Mouse (Mus musculus) B cell, adult (primary cell): ENCODE results near the gene Slc39a5. TPM values are rescaled to one million over a fixed set of nuclear protein-coding genes. Genes with fewer than 3 reads are reported as not detected.

Experiments used
- total RNA-seq: library from RNA; stranded (reverse); gene quantifications from 4 replicates; pipeline ENCODE4 v1.2.4, GENCODE M21; 2023; ENCODE audit not compliant: inconsistent age

The Slc39a5 gene
- 0.83 TPM in 1 of 4 replicates, not detected in the others for total RNA-seq

DNA sequence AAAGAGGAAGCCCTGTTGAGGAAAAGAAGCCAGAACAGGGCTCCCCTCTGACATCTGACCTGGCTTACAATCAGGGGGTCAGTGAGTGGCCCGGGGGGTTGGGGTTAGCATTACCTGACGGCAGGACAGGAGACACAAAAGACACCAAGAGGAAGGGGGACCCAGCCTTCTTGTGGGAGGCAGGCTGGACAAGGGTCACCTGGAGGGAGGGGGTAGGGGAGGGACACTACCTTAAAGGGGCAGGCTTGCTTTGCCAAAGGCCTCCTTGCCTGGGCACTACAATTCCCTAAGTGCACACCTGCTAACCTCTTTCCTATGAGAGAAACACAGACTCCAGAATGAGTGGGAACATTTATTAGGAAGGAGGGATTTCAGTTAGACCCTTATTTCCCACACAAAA, at the start of gene Slc39a5:
Gene Slc39a5, minus strand, starts transcription at position 174 of the 400 bp plus-strand sequence.

DNA sequence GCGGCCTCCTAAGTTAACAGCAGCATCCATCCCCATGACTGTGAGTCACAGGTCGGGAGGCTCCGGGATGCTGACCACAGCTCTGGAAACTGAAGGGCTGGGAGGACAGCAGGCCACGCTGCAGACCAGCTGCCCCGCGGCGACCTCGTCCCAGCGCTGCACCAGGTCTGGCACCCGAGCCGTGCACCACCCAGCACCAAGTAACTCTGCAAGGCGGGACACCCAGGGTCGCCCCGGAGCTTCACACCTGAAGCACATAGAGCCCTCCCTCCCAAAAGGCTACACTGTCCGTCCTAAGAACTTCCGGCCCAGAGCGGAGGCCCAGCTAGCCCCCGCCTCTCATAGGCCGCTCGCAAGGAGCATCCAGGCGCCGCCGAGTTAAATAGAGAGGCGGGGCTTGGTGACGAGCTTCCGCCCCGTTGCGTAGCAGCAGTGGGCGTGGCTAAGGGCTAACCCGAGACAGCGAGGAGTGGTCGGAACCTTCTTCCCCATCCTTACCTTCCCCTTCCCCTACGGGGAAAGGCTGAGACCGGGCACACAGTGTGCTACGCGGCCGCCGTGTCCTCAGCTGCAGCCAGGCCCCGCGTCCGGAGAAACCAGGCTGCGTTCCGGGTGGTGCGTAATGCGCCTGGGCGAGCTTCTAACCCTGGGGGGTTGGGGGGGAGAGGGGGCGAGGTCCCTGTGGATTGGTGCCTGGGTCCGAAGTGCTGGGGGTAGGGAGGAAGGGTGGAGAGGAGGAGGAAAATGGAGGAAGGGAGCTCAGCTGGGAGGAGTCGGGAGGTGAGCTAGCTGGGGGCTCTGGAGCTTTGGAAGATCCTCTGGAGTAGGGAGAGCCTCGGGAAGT, 10.4 kb upstream of the Slc39a5 start, which contains the start of the genes Nabp2 and Rnf41:
Gene Nabp2, minus strand, starts transcription at position 282 of the 844 bp plus-strand sequence.
Gene Rnf41, plus strand, starts transcription at position 447 of the 844 bp plus-strand sequence.

DNA sequence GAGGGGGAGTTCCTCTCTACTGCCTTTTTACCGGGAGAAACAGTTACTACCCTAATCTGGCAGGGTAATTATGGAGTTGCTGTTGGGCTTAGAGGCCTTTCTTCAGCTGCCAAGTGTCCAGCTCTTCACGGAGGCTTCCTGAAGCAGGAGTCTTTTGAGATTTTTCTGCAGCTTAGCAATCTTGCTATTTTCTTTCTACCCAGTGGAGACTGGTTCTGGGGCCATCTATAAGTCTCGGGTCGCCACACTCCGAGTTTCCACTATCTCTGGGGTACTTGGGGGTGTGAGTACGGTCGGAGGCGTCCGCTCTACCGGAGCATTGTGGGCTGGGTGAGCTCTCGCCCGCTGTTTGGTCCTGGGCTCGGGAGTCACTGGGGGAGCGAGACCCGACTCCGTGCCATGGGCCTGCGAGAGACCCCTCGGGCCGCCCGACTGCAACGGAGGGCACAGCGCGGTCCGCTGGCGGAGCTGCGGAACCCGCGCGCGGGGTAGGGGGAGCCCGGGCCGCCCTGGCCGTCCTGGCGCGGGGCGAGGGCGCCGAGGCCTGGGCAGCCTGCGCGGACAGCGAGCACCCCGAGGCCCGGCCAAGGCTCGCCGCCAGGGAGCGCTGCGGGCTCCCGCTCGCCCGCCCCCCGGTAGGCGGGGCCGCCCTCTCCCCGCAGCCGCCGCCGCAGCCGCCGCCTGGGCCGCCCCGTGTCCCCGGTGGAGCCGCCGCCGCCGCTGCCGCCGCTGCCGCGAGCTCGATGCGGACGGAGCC, 24.4 kb downstream of the Slc39a5 start, which contains the start of gene Ankrd52:
Gene Ankrd52, plus strand, starts transcription at position 661 of the 757 bp plus-strand sequence.

DNA sequence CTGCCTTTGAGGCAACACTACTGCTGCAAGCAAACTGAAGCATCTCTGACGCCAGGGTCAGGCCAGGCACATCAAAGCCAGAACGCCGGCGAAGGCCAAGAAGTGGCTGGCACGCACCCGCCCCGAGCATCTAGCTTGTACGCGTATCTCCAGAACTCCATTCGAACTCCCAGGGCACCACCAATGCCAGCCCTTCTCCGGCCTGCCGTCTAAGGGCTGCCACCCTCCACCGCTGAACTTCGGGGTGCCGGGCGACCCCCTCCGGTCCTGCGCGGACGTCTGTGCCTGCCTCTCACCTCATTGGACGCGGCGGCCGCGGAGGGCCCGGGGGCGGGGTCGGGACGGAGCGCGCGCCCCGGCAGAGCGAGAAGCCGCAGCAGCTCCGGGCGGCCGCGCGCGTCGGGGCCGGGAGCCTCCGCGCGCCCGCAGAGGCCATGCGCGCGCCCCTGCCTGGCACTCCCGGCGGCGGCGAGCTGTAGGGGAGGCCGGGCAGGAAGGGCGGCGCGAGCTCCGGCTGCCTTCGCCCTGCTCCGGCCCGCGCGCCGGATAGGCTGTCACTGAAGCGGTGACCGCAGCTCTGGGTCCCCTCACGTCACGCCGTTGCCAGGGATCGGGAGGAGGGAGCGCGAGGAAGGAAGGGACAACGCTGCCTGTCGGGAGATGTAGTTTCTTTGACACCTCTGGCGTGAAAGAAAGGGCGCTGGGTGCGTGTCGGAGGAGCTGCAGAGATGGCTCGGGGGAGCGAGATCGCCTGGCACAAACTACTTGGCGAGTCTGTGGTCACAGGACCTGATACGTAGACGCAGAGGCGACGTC, 32.4 kb downstream of the Slc39a5 start, which contains the start of gene Coq10a:
Gene Coq10a, minus strand, starts transcription at position 596 of the 816 bp plus-strand sequence.

Other genes with a start within 250 kb of the Slc39a5 start
- 46.0 to 52.1 TPM (median 47.1 TPM) in 4 replicates for gene Rbms2, start 220.9 kb downstream of the Slc39a5 start, total RNA-seq
- not detected in 4 replicates for gene Gls2, start 206.8 kb downstream of the Slc39a5 start, total RNA-seq
- gene Spryd4, start 189.4 kb downstream of the Slc39a5 start, total RNA-seq: 12.9 to 16.0 TPM (median 15.8 TPM) in 4 replicates
- not detected in 4 replicates for gene Mip, start 175.4 kb downstream of the Slc39a5 start, total RNA-seq
- 11.7 to 20.7 TPM (median 15.9 TPM) in 4 replicates for gene Timeless, start 169.2 kb downstream of the Slc39a5 start, total RNA-seq
- gene Apon, start 147.1 kb downstream of the Slc39a5 start, total RNA-seq: 0.48 TPM in 1 of 4 replicates, not detected in the others
- 0.54 to 2.0 TPM (median 0.83 TPM) in 4 replicates for gene Apof, start 132.6 kb downstream of the Slc39a5 start, total RNA-seq
- gene Stat2, start 130.7 kb downstream of the Slc39a5 start, total RNA-seq: 109 to 134 TPM (median 120 TPM) in 4 replicates
- 0.30 TPM in 1 of 4 replicates, not detected in the others for gene Il23a, start 102.5 kb downstream of the Slc39a5 start, total RNA-seq
- gene Pan2, start 97.9 kb downstream of the Slc39a5 start, total RNA-seq: 57.7 to 65.1 TPM (median 61.2 TPM) in 4 replicates
- gene Cnpy2, start 78.8 kb downstream of the Slc39a5 start, total RNA-seq: 19.3 to 27.7 TPM (median 21.7 TPM) in 4 replicates
- 105 to 106 TPM (median 105 TPM) in 4 replicates for gene Cs, start 63.5 kb downstream of the Slc39a5 start, total RNA-seq
- 29.6 to 36.9 TPM (median 33.0 TPM) in 4 replicates for gene Coq10a, start 32.2 kb downstream of the Slc39a5 start, total RNA-seq
- gene Ankrd52, start 24.1 kb downstream of the Slc39a5 start, total RNA-seq: 66.2 to 68.1 TPM (median 67.1 TPM) in 4 replicates
- gene Nabp2, start 10.3 kb upstream of the Slc39a5 start, total RNA-seq: 49.3 to 60.3 TPM (median 54.7 TPM) in 4 replicates
- 58.7 to 71.1 TPM (median 64.1 TPM) in 4 replicates for gene Rnf41, start 10.4 kb upstream of the Slc39a5 start, total RNA-seq
- 149 to 158 TPM (median 152 TPM) in 4 replicates for gene Smarcc2, start 58.0 kb upstream of the Slc39a5 start, total RNA-seq
- 518 to 597 TPM (median 546 TPM) in 4 replicates for gene Myl6, start 92.9 kb upstream of the Slc39a5 start, total RNA-seq
- 0.67 to 0.69 TPM in 2 of 4 replicates, not detected in the others for gene Myl6b, start 97.5 kb upstream of the Slc39a5 start, total RNA-seq
- 238 to 249 TPM (median 246 TPM) in 4 replicates for gene Esyt1, start 124.6 kb upstream of the Slc39a5 start, total RNA-seq
- gene Zc3h10, start 146.5 kb upstream of the Slc39a5 start, total RNA-seq: 80.4 to 85.9 TPM (median 83.5 TPM) in 4 replicates
- 3,879 to 4,089 TPM (median 3,915 TPM) in 4 replicates for gene Rpl41, start 148.1 kb upstream of the Slc39a5 start, total RNA-seq
- gene Pa2g4, start 164.8 kb upstream of the Slc39a5 start, total RNA-seq: 78.9 to 84.1 TPM (median 82.9 TPM) in 4 replicates
- gene Erbb3, start 188.4 kb upstream of the Slc39a5 start, total RNA-seq: 1.1 to 1.3 TPM (median 1.1 TPM) in 4 replicates
- 1,201 to 1,335 TPM (median 1,220 TPM) in 4 replicates for gene Rps26, start 225.5 kb upstream of the Slc39a5 start, total RNA-seq
- gene Ikzf4, start 244.8 kb upstream of the Slc39a5 start, total RNA-seq: 0.15 TPM in 1 of 4 replicates, not detected in the others